In genomic region chr11:4715596-4715995, GRCm38 (mm10) we compare ENCODE assay signal across 23 mouse cellular contexts. TPM values are rescaled to one million over a fixed set of nuclear protein-coding genes. Genes with fewer than 3 reads are reported as not detected.
DNase-seq lines count a peak whose midpoint lies in the region; ATAC-seq lines count a peak whose summit lies in the region.
"Had no signal": no experiment of that assay in that cellular context is flagged by ENCODE, and none has a peak within 500 bp of the region (broad histone marks: within the 10 kb centered on the region; RNA-seq: fewer than 3 reads in every experiment).

No protein-coding gene starts in this region.

- no peaks in the 10 kb centered on the region for H3K9me3 ChIP-seq in liver, embryonic 15.5 days (replicated peaks)
- H3K9me3 ChIP-seq in liver, embryonic 12.5 days (replicated peaks), result no peaks in the 10 kb centered on the region
- H3K9me3 ChIP-seq: embryonic facial prominence, embryonic 10.5 days; embryonic facial prominence, embryonic 12.5 days; forebrain, embryonic 13.5 days; forebrain, embryonic 15.5 days; G1E had no signal

- H3K4me1 ChIP-seq in liver, embryonic 15.5 days (replicated peaks), result no peaks in the 10 kb centered on the region
- H3K4me1 ChIP-seq in liver, embryonic 12.5 days, result no peaks in the 10 kb centered on the region; the same call in 1 of the 2 replicates

- no peak overlapping the region for H3K4me2 ChIP-seq in liver, embryonic 15.5 days
- H3K4me2 ChIP-seq in liver, embryonic 12.5 days, result no peak overlapping the region
- H3K4me2 ChIP-seq: embryonic facial prominence, embryonic 12.5 days; forebrain, embryonic 13.5 days; forebrain, embryonic 15.5 days had no signal

- no peak overlapping the region for H3K27ac ChIP-seq in liver, embryonic 15.5 days (replicated peaks)
- no peak overlapping the region for H3K27ac ChIP-seq in liver, embryonic 12.5 days
- H3K27ac ChIP-seq: embryonic facial prominence, embryonic 10.5 days; embryonic facial prominence, embryonic 12.5 days; forebrain, embryonic 13.5 days; forebrain, embryonic 15.5 days had no signal

- no peak overlapping the region for H3K4me3 ChIP-seq in liver, embryonic 15.5 days (replicated peaks)
- no peak overlapping the region for H3K4me3 ChIP-seq in liver, embryonic 12.5 days
- H3K4me3 ChIP-seq: embryonic facial prominence, embryonic 10.5 days; embryonic facial prominence, embryonic 12.5 days; forebrain, embryonic 13.5 days; forebrain, embryonic 15.5 days had no signal

- no peaks in the 10 kb centered on the region for H3K36me3 ChIP-seq in liver, embryonic 15.5 days (replicated peaks)
- H3K36me3 ChIP-seq in liver, embryonic 12.5 days, result no peaks in the 10 kb centered on the region
- H3K36me3 ChIP-seq: embryonic facial prominence, embryonic 10.5 days; embryonic facial prominence, embryonic 12.5 days; forebrain, embryonic 15.5 days had no signal

- 66% methylated on average over 4 of the region's 4 CpGs for whole genome bisulfite sequencing in liver, embryonic 15.5 days (ENCODE audit: insufficient replicate concordance)
- WGBS in liver, embryonic 12.5 days (ENCODE audit: insufficient replicate concordance), result 74% methylated on average over 4 of the region's 4 CpGs

- no peaks in the 10 kb centered on the region for H3K27me3 ChIP-seq in liver, embryonic 15.5 days
- no peaks in the 10 kb centered on the region for H3K27me3 ChIP-seq in liver, embryonic 12.5 days (replicated peaks)
- H3K27me3 ChIP-seq: CH12.LX; embryonic facial prominence, embryonic 12.5 days; forebrain, embryonic 13.5 days; forebrain, embryonic 15.5 days; Patski had no signal

- no peak overlapping the region for H3K9ac ChIP-seq in liver, embryonic 15.5 days
- no peak overlapping the region for H3K9ac ChIP-seq in liver, embryonic 12.5 days
- H3K9ac ChIP-seq: embryonic facial prominence, embryonic 12.5 days; forebrain, embryonic 13.5 days; forebrain, embryonic 15.5 days had no signal

- intact Hi-C loops in heart, postnatal 14 days (cut with DNase I), result no loop called here

- peak; percentile 75 for DNase-seq in heart, adult 11 months
- no peak for DNase-seq in heart, postnatal 14 days
- no peak for DNase-seq in retina, postnatal 1 day
- DNase-seq: adrenal gland, adult 8-10 months; adrenal gland, postnatal 14 days; adrenal gland, postnatal 36 days; B cell, adult 2 months; cerebellum, adult 11-12 months; cerebellum, adult 2 months; cerebellum, adult 9-10 months; cerebellum, postnatal 10 days; cerebellum, postnatal 25 days had no signal

- 0 out of 2 replicates have a peak, but pooled peaks have one; percentile 22 for ATAC-seq in liver, embryonic 15.5 days (ENCODE audit: insufficient read depth)
- ATAC-seq in liver, embryonic 12.5 days, result no peak
- ATAC-seq: activated CD4-positive, CD25-positive, alpha-beta regulatory T cell, adult 4 months; CD4-positive, CD25-positive, alpha-beta regulatory T cell, adult 4 months; forebrain, embryonic 13.5 days; forebrain, embryonic 15.5 days; Patski had no signal

RNA-seq across cellular contexts. Expression of gene Zmat5, which starts 11.1 kb away (rescaled TPM):
- total RNA-seq in heart, postnatal 14 days (2021), result 10 to 100 TPM; 21.0 to 22.6 TPM
- 22.4 and 22.5 TPM in 2 replicates for polyA plus RNA-seq in liver, embryonic 15.5 days (2015; fragmentation: Nextera tagmentation; extraction: Ambion mirVana)
- polyA plus RNA-seq in liver, embryonic 12.5 days (2016; fragmentation: Nextera tagmentation; extraction: Ambion mirVana), result 33.4 and 33.8 TPM in 2 replicates

RNA-seq across cellular contexts. Expression of gene Uqcr10, which starts 11.5 kb away (rescaled TPM):
- 1,000 to 10,000 TPM; 1,424 to 1,479 TPM for total RNA-seq in heart, postnatal 14 days (2021)
- 535 and 580 TPM in 2 replicates for polyA plus RNA-seq in liver, embryonic 15.5 days (2015; fragmentation: Nextera tagmentation; extraction: Ambion mirVana)
- polyA plus RNA-seq in liver, embryonic 12.5 days (2016; fragmentation: Nextera tagmentation; extraction: Ambion mirVana), result 698 and 713 TPM in 2 replicates

RNA-seq across cellular contexts. Expression of gene Cabp7, which starts 31.0 kb away (rescaled TPM):
- not detected for total RNA-seq in heart, postnatal 14 days (2021)
- 0.07 TPM in 1 of 2 replicates, not detected in the other for polyA plus RNA-seq in liver, embryonic 15.5 days (2015; fragmentation: Nextera tagmentation; extraction: Ambion mirVana)
- 0.05 and 0.06 TPM in 2 replicates for polyA plus RNA-seq in liver, embryonic 12.5 days (2016; fragmentation: Nextera tagmentation; extraction: Ambion mirVana)
- total RNA-seq: G1E had no signal
- polyA plus RNA-seq: G1E had no signal
